Mouse (Mus musculus) C2C12 (cell line): Measurements from ENCODE around the gene Smim5. TPM values are rescaled to one million over a fixed set of nuclear protein-coding genes. Genes with fewer than 3 reads are reported as not detected.
A peak's percentile ranks its signal among the peaks of the same experiment; 100 is the strongest.
"Not testable (repeated sequence)": the region's sequence is repeated elsewhere in the genome, so short reads cannot be mapped to it uniquely, and the experiment has no call there.

Experiments used
- H3K27me3 ChIP-seq: one replicate; pipeline ENCODE4 v1.6.1; 2011; ENCODE audit not compliant: control insufficient read depth, insufficient read depth, insufficient read length
- H3K36me3 ChIP-seq: one replicate; pipeline ENCODE4 v1.6.1; 2011; ENCODE audit not compliant: control insufficient read depth, insufficient read depth
- H3K4me3 ChIP-seq: one replicate; pipeline ENCODE4 v1.5.1; 2011; ENCODE audit warnings: mild to moderate bottlenecking, control low read depth; ENCODE audit not compliant: poor library complexity, insufficient read depth, severe bottlenecking
- H3K79me2 ChIP-seq: one replicate; pipeline ENCODE4 v1.6.1; 2011; ENCODE audit not compliant: control insufficient read depth, insufficient read depth
- H3K79me3 ChIP-seq: one replicate; pipeline ENCODE4 v1.6.1; 2011; ENCODE audit warnings: low read depth, control low read depth
- H3ac ChIP-seq: one replicate; pipeline ENCODE3; 2011; ENCODE audit warnings: low read depth; ENCODE audit not compliant: control insufficient read depth, insufficient read length
- CEBPB ChIP-seq: IDR thresholded peaks from one replicate; pipeline ENCODE4 v1.6.1; 2011; ENCODE audit warnings: low read depth, mild to moderate bottlenecking, control low read depth, moderate library complexity
- CTCF ChIP-seq: IDR thresholded peaks from one replicate; pipeline ENCODE4 v1.5.1; 2011; ENCODE audit not compliant: control insufficient read depth, insufficient read depth, insufficient read length
- FOSL1 ChIP-seq: IDR thresholded peaks from one replicate; pipeline ENCODE4 v1.8.0; 2011; ENCODE audit warnings: mild to moderate bottlenecking, low read length; ENCODE audit not compliant: poor library complexity, insufficient read depth, severe bottlenecking
- MAX ChIP-seq: IDR thresholded peaks from one replicate; pipeline ENCODE4 v1.6.1; 2011; ENCODE audit warnings: mild to moderate bottlenecking, control low read depth
- MYOD1 ChIP-seq: IDR thresholded peaks from one replicate; pipeline ENCODE4 v1.6.1; 2011; ENCODE audit warnings: low read depth; ENCODE audit not compliant: control insufficient read depth, insufficient read length
- MYOG ChIP-seq: IDR thresholded peaks from one replicate; pipeline ENCODE4 v1.6.1; 2011; ENCODE audit not compliant: control insufficient read depth, insufficient read length; ENCODE audit errors: extremely low read depth
- USF1 ChIP-seq: IDR thresholded peaks from one replicate; pipeline ENCODE4 v1.6.1; 2011; ENCODE audit warnings: low read depth, mild to moderate bottlenecking, control low read depth, moderate library complexity
- long read RNA-seq, 2 experiments: library from polyadenylated mRNA; unstranded; transcript quantifications; one replicate each; pipeline ENCODE4 v2.0.0; 2019 to 2020
- polyA plus RNA-seq: library from polyadenylated mRNA; unstranded; fragments of >200 nt; fragmentation: generic; extraction: Trizol; gene quantifications from one replicate; pipeline ENCODE4 v1.2.1, GENCODE M21; 2012; ENCODE audit warnings: missing spikeins

Gene Smim5
- polyA plus RNA-seq: 0.53 TPM
- long read RNA-seq, experiment 1, partial matches to known transcripts: 0 of 4 reads
- long read RNA-seq, experiment 1, other reads (novel, unspliced or antisense): 0 of 4 reads
- long read RNA-seq, experiment 2: 0 reads

- no peaks in the 10 kb centered on the region for H3K27me3 ChIP-seq
- H3K79me3 ChIP-seq: no peaks in the 10 kb centered on the region
- H3K36me3 ChIP-seq: no peaks in the 10 kb centered on the region
- TF ChIP-seq MYOD1: peak; percentile 78
- TF ChIP-seq FOSL1: no peak
- no peak within 1 kb of the TSS for H3K4me3 ChIP-seq
- no peaks in the 10 kb centered on the region for H3K79me2 ChIP-seq
- H3ac ChIP-seq: peak within 1 kb of the TSS; percentile 22
Observed at GRCm38 (mm10) chr11:115899486-115900266, at the start of gene Smim5. Gene Smim5 (plus strand): TSS chr11:115899966.

- TF ChIP-seq USF1 (no peak), MYOD1 (no peak), CEBPB (no peak), MYOG (no peak), MAX (no peak), CTCF (no peak), FOSL1 (no peak)
- no peaks in the 10 kb centered on the region for H3K79me2 ChIP-seq
- no peak overlapping the region for H3ac ChIP-seq
- no peaks in the 10 kb centered on the region for H3K79me3 ChIP-seq
- H3K36me3 ChIP-seq: no peaks in the 10 kb centered on the region
- peaks cover 61% of the 10 kb centered on the region for H3K27me3 ChIP-seq
- H3K4me3 ChIP-seq: no peak overlapping the region
Observed at GRCm38 (mm10) chr11:115854674-115855073, 45.1 kb upstream of the Smim5 start.

- not testable (repeated sequence) for H3K79me2 ChIP-seq, H3K36me3 ChIP-seq, H3ac ChIP-seq, H3K4me3 ChIP-seq, H3K79me3 ChIP-seq
- peaks cover 75% of the 10 kb centered on the region for H3K27me3 ChIP-seq
Observed at GRCm38 (mm10) chr11:115857146-115857545, 42.6 kb upstream of the Smim5 start.

GRCm38 (mm10) chr11:115857936-115858335, 41.8 kb upstream of the Smim5 start:
- no peak for TF ChIP-seq MYOG
- TF ChIP-seq CTCF: no peak
- no peak for TF ChIP-seq USF1
- no peak for TF ChIP-seq CEBPB
- no peak for TF ChIP-seq MAX
- H3ac ChIP-seq: no peak overlapping the region
- H3K79me2 ChIP-seq: no peaks in the 10 kb centered on the region
- H3K27me3 ChIP-seq: peaks cover 77% of the 10 kb centered on the region
- H3K79me3 ChIP-seq: no peaks in the 10 kb centered on the region
- H3K4me3 ChIP-seq: no peak overlapping the region
- no peaks in the 10 kb centered on the region for H3K36me3 ChIP-seq

DNA sequence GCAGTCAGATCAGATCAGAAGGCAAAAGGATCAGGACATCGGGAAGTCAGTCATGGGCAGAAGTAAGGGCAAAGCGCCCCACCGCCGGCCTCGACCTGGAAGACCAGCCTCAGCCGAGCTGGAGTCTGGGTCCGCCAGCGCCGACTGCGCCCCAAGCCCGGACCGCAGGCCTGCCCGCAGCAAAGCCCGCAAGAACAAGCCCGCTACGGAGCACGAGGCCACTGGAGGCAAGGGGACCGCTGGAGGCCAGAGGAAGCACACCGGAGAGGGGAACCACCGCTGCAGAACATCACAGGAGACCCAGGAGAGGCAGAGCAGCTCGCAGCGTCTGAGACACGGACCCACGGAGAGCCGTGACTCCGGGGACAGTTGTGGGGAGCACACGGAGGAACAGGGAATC, 41.4 kb upstream of the Smim5 start, which contains the start of gene Myo15b:
TSS of gene Myo15b (plus strand) at position 53 of the 400 bp plus-strand sequence.
- TF ChIP-seq MAX: no peak
- no peak for TF ChIP-seq FOSL1
- no peak for TF ChIP-seq CEBPB
- TF ChIP-seq MYOG: no peak
- TF ChIP-seq USF1: no peak
- TF ChIP-seq MYOD1: no peak
- TF ChIP-seq CTCF: no peak
- H3K27me3 ChIP-seq: peaks cover 77% of the 10 kb centered on the region
- no peaks in the 10 kb centered on the region for H3K36me3 ChIP-seq
- no peak within 1 kb of the TSS for H3K4me3 ChIP-seq
- H3K79me2 ChIP-seq: no peaks in the 10 kb centered on the region
- no peak within 1 kb of the TSS for H3ac ChIP-seq
- H3K79me3 ChIP-seq: no peaks in the 10 kb centered on the region

GRCm38 (mm10) chr11:115859143-115859945, 40.4 kb upstream of the Smim5 start:
- Histone ChIP-seq H3K79me3 (no peaks in the 10 kb centered on the region), H3K79me2 (no peaks in the 10 kb centered on the region), H3K4me3 (no peak overlapping the region), H3K36me3 (no peaks in the 10 kb centered on the region), H3K27me3 (peaks cover 71% of the 10 kb centered on the region), H3ac (no peak overlapping the region)
- no peak for TF ChIP-seq MYOD1
- TF ChIP-seq MAX: peak; percentile 33
- TF ChIP-seq CTCF: peak; percentile 99
- TF ChIP-seq USF1: no peak
- TF ChIP-seq FOSL1: no peak
